12 mouse cellular contexts compared by ENCODE assay signal in genomic region chr3:90376247-90376585, GRCm38 (mm10). TPM values are rescaled to one million over a fixed set of nuclear protein-coding genes. Genes with fewer than 3 reads are reported as not detected.
DNase-seq lines count a peak whose midpoint lies in the region; ATAC-seq and TF ChIP-seq lines count a peak whose summit lies in the region.
"Had no signal": no experiment of that assay in that cellular context is flagged by ENCODE, and none has a peak within 500 bp of the region (broad histone marks: within the 10 kb centered on the region; RNA-seq: fewer than 3 reads in every experiment).

No protein-coding gene starts in this region.

- no peak overlapping the region for H3K4me3 ChIP-seq in heart, embryonic 10.5 days
- no peak overlapping the region for H3K4me3 ChIP-seq in embryonic facial prominence, embryonic 12.5 days
- H3K4me3 ChIP-seq in liver, postnatal 0 days (ENCODE audit: low read depth, low read length) = no peak overlapping the region
- H3K4me3 ChIP-seq: limb, embryonic 13.5 days had no signal

- no peak overlapping the region for H3K27ac ChIP-seq in heart, embryonic 10.5 days
- H3K27ac ChIP-seq in embryonic facial prominence, embryonic 12.5 days = no peak overlapping the region
- H3K27ac ChIP-seq in liver, postnatal 0 days (ENCODE audit: low read depth) = no peak overlapping the region
- H3K27ac ChIP-seq: limb, embryonic 13.5 days had no signal

- H3K4me2 ChIP-seq in embryonic facial prominence, embryonic 12.5 days (replicated peaks) = no peak overlapping the region
- no peak overlapping the region for H3K4me2 ChIP-seq in liver, postnatal 0 days (ENCODE audit: low read depth, low read length)
- H3K4me2 ChIP-seq: limb, embryonic 13.5 days had no signal

- no peaks in the 10 kb centered on the region for H3K36me3 ChIP-seq in heart, embryonic 10.5 days
- no peaks in the 10 kb centered on the region for H3K36me3 ChIP-seq in embryonic facial prominence, embryonic 12.5 days
- no peaks in the 10 kb centered on the region for H3K36me3 ChIP-seq in liver, postnatal 0 days (replicated peaks; ENCODE audit: insufficient read depth, low read length)
- H3K36me3 ChIP-seq: limb, embryonic 13.5 days had no signal

- no peaks in the 10 kb centered on the region for H3K9me3 ChIP-seq in heart, embryonic 10.5 days
- H3K9me3 ChIP-seq in embryonic facial prominence, embryonic 12.5 days = no peaks in the 10 kb centered on the region
- no peaks in the 10 kb centered on the region for H3K9me3 ChIP-seq in liver, postnatal 0 days (ENCODE audit: low read length)
- H3K9me3 ChIP-seq: limb, embryonic 13.5 days had no signal

- no peak for TF ChIP-seq EP300 in liver, postnatal 0 days (IDR thresholded peaks at IDR 0.05; ENCODE audit: low read depth)

- peaks cover 8% of the 10 kb centered on the region for H3K4me1 ChIP-seq in heart, embryonic 10.5 days
- H3K4me1 ChIP-seq in embryonic facial prominence, embryonic 12.5 days = no peaks in the 10 kb centered on the region
- H3K4me1 ChIP-seq in liver, postnatal 0 days (ENCODE audit: insufficient read depth) = 0 out of 2 replicates have a peak, but pooled peaks cover 3% of the 10 kb centered on the region

- intact Hi-C loops in heart, postnatal 10 days (cut with DNase I) = no loop called here

- TF ChIP-seq CTCF in liver, postnatal 0 days (IDR thresholded peaks at IDR 0.05; ENCODE audit: low read depth) = no peak

- peak; percentile 72 for DNase-seq in heart, embryonic 10.5 days (ENCODE audit: low spot score)
- no peak for DNase-seq in heart, postnatal 10 days
- DNase-seq in 3T3-L1 (ENCODE audit: low read depth, low spot score) = peak; percentile 65
- DNase-seq in liver, postnatal 0 days = no peak
- no peak for DNase-seq in thymus, postnatal 36 days
- no peak for DNase-seq in left cerebral cortex, adult 9 months (ENCODE audit: low spot score in 2 of 2)
- DNase-seq in right cerebral cortex, postnatal 10 days (ENCODE audit: low spot score in 2 of 2) = no peak
- DNase-seq: cerebellum, postnatal 25 days had no signal

- H3K27me3 ChIP-seq in heart, embryonic 10.5 days (ENCODE audit: insufficient read depth, poor library complexity, severe bottlenecking) = no peaks in the 10 kb centered on the region
- no peaks in the 10 kb centered on the region for H3K27me3 ChIP-seq in embryonic facial prominence, embryonic 12.5 days
- H3K27me3 ChIP-seq in liver, postnatal 0 days (ENCODE audit: insufficient read depth, low read length) = no peaks in the 10 kb centered on the region
- H3K27me3 ChIP-seq: CH12.LX; limb, embryonic 13.5 days had no signal

- ATAC-seq in embryonic facial prominence, embryonic 12.5 days (ENCODE audit: insufficient number of reproducible peaks, insufficient read depth, low FRiP score, low TSS enrichment) = 0 out of 2 replicates have a peak, but pooled peaks have one; percentile 37
- ATAC-seq in liver, postnatal 0 days = peak; percentile 50
- ATAC-seq: activated CD4-positive, CD25-positive, alpha-beta regulatory T cell, adult 4 months had no signal

- no peak overlapping the region for H3K9ac ChIP-seq in embryonic facial prominence, embryonic 12.5 days
- H3K9ac ChIP-seq in liver, postnatal 0 days (replicated peaks) = no peak overlapping the region
- H3K9ac ChIP-seq: limb, embryonic 13.5 days had no signal

- WGBS in heart, embryonic 10.5 days = 78% methylated on average over 1 of the region's 1 CpGs
- 73% methylated on average over 1 of the region's 1 CpGs for WGBS in embryonic facial prominence, embryonic 12.5 days
- 91% methylated on average over 1 of the region's 1 CpGs for WGBS in liver, postnatal 0 days (ENCODE audit: insufficient replicate concordance)

RNA-seq across cellular contexts. Expression of gene Slc27a3, which starts 13.5 kb away (rescaled TPM):
- polyA plus RNA-seq in heart, embryonic 10.5 days (2016; fragmentation: Nextera tagmentation; extraction: Ambion mirVana) = 12.6 and 19.9 TPM in 2 replicates
- total RNA-seq in heart, postnatal 10 days (2021) = 1 to 10 TPM; 1.9 to 3.3 TPM
- 42.8 and 44.8 TPM in 2 replicates for polyA plus RNA-seq in embryonic facial prominence, embryonic 12.5 days (2016; fragmentation: Nextera tagmentation; extraction: Ambion mirVana)
- 0.58 and 0.69 TPM in 2 replicates for polyA plus RNA-seq in liver, postnatal 0 days (2015; fragmentation: Nextera tagmentation; extraction: Ambion mirVana)

RNA-seq across cellular contexts. Expression of gene Ints3, which starts 57.2 kb away (rescaled TPM):
- polyA plus RNA-seq in heart, embryonic 10.5 days (2016; fragmentation: Nextera tagmentation; extraction: Ambion mirVana) = 31.0 and 36.7 TPM in 2 replicates
- 10 to 100 TPM; 24.4 to 28.3 TPM for total RNA-seq in heart, postnatal 10 days (2021)
- polyA plus RNA-seq in embryonic facial prominence, embryonic 12.5 days (2016; fragmentation: Nextera tagmentation; extraction: Ambion mirVana) = 43.6 and 45.2 TPM in 2 replicates
- polyA plus RNA-seq in liver, postnatal 0 days (2015; fragmentation: Nextera tagmentation; extraction: Ambion mirVana) = 4.0 and 4.6 TPM in 2 replicates

Comparison
In these comparisons a context has a peak if more than half of its experiments do, and no peak if none do; other contexts are left out.
1. DNase-seq: peak in heart, embryonic 10.5 days (single experiment) and 3T3-L1 (single experiment); none in heart, postnatal 10 days (0 of 2), liver, postnatal 0 days (single experiment), thymus, postnatal 36 days (0 of 2), left cerebral cortex, adult 9 months (0 of 2) and right cerebral cortex, postnatal 10 days (0 of 2).